ENCODE assay signal across 13 mouse cellular contexts in genomic region chr9:21135941-21136381, GRCm38 (mm10). TPM values are rescaled to one million over a fixed set of nuclear protein-coding genes. Genes with fewer than 3 reads are reported as not detected.
DNase-seq lines count a peak whose midpoint lies in the region; ATAC-seq and TF ChIP-seq lines count a peak whose summit lies in the region.
"Had no signal": no experiment of that assay in that cellular context is flagged by ENCODE, and none has a peak within 500 bp of the region (broad histone marks: within the 10 kb centered on the region; RNA-seq: fewer than 3 reads in every experiment).

No protein-coding gene starts in this region.

- H3K9me3 ChIP-seq in heart, embryonic 12.5 days (replicated peaks) = no peaks in the 10 kb centered on the region
- H3K9me3 ChIP-seq: hindbrain, embryonic 10.5 days; neural tube, embryonic 13.5 days had no signal

- H3K36me3 ChIP-seq in heart, embryonic 12.5 days = peaks cover 38% of the 10 kb centered on the region
- H3K36me3 ChIP-seq in spleen, adult 2 months (ENCODE audit: control insufficient read depth, insufficient read depth, low read length) = peaks cover 16% of the 10 kb centered on the region
- peaks cover 20% of the 10 kb centered on the region for H3K36me3 ChIP-seq in small intestine, adult 2 months (ENCODE audit: control insufficient read depth, insufficient read depth, low read length)

- no peak for TF ChIP-seq CTCF in spleen, adult 2 months (IDR thresholded peaks at IDR 0.05; ENCODE audit: extremely low read depth, insufficient read depth, insufficient read length, insufficient replicate concordance)
- no peak for TF ChIP-seq CTCF in embryonic fibroblast, embryonic 13.5 days (IDR thresholded peaks at IDR 0.05; ENCODE audit: borderline replicate concordance, insufficient read depth, low read length)
- TF ChIP-seq CTCF in small intestine, adult 2 months (IDR thresholded peaks at IDR 0.05; ENCODE audit: extremely low read depth, insufficient read length, insufficient replicate concordance, low read depth, low read length) = no peak

- no peak overlapping the region for H3K27ac ChIP-seq in heart, embryonic 12.5 days (ENCODE audit: poor library complexity, severe bottlenecking)
- H3K27ac ChIP-seq in spleen, adult 2 months (ENCODE audit: insufficient read depth, low read length) = peak overlapping the region; percentile 77
- H3K27ac ChIP-seq in embryonic fibroblast, embryonic 13.5 days (ENCODE audit: insufficient read depth, low read length) = peak overlapping the region; percentile 95
- H3K27ac ChIP-seq in small intestine, adult 2 months (ENCODE audit: insufficient read depth, low read depth, low read length) = peak overlapping the region; percentile 54
- H3K27ac ChIP-seq: hindbrain, embryonic 10.5 days; neural tube, embryonic 13.5 days had no signal

- no peak for DNase-seq in heart, postnatal 36 days
- no peak for DNase-seq in spleen, adult 2 months (ENCODE audit: low read depth in 1 of 2, low spot score in 2 of 2)
- DNase-seq in spleen, postnatal 10 days (ENCODE audit: low spot score in 2 of 2) = no peak
- DNase-seq in urinary bladder, postnatal 4 days (ENCODE audit: low spot score in 2 of 2) = no peak
- DNase-seq in left cerebral cortex, postnatal 36 days (ENCODE audit: low spot score in 2 of 2) = no peak
- DNase-seq: cerebellum, adult 9-11 months had no signal

- 0 out of 2 replicates have a peak overlapping the region, but pooled peaks have one; percentile 46 for H3K9ac ChIP-seq in heart, embryonic 12.5 days
- H3K9ac ChIP-seq: neural tube, embryonic 13.5 days had no signal

- no peak for ATAC-seq in heart, embryonic 12.5 days (ENCODE audit: insufficient number of reproducible peaks, low FRiP score)
- ATAC-seq: intestine, postnatal 0 days; midbrain, embryonic 16.5 days had no signal

- no peaks in the 10 kb centered on the region for H3K27me3 ChIP-seq in heart, embryonic 12.5 days (replicated peaks)
- H3K27me3 ChIP-seq in spleen, adult 2 months (ENCODE audit: control insufficient read depth, insufficient read depth, low read length) = no peaks in the 10 kb centered on the region
- no peaks in the 10 kb centered on the region for H3K27me3 ChIP-seq in small intestine, adult 2 months (ENCODE audit: control insufficient read depth, insufficient read depth, low read length)
- H3K27me3 ChIP-seq: neural tube, embryonic 13.5 days had no signal

- TF ChIP-seq POLR2A in spleen, adult 2 months (IDR thresholded peaks at IDR 0.05; ENCODE audit: low read depth, low read length) = no peak
- no peak for TF ChIP-seq POLR2A in embryonic fibroblast, embryonic 13.5 days (IDR thresholded peaks at IDR 0.05; ENCODE audit: low read depth, low read length)
- no peak for TF ChIP-seq POLR2A in small intestine, adult 2 months (IDR thresholded peaks at IDR 0.05; ENCODE audit: low read depth, low read length)

- H3K4me2 ChIP-seq in heart, embryonic 12.5 days = no peak overlapping the region
- H3K4me2 ChIP-seq: neural tube, embryonic 13.5 days had no signal

- 77% methylated on average over 1 of the region's 1 CpGs for WGBS in heart, embryonic 12.5 days
- WGBS in spleen, adult 2 months = 6% methylated on average over 1 of the region's 1 CpGs
- WGBS in small intestine, adult 2 months = 30% methylated on average over 1 of the region's 1 CpGs

- H3K4me1 ChIP-seq in heart, embryonic 12.5 days (replicated peaks) = peaks cover 24% of the 10 kb centered on the region
- H3K4me1 ChIP-seq in spleen, adult 2 months (ENCODE audit: control insufficient read depth, insufficient read depth, insufficient read length) = peaks cover 33% of the 10 kb centered on the region
- H3K4me1 ChIP-seq in embryonic fibroblast, embryonic 13.5 days (ENCODE audit: control insufficient read depth, insufficient read depth, low read length) = peaks cover 12% of the 10 kb centered on the region
- peaks cover 9% of the 10 kb centered on the region for H3K4me1 ChIP-seq in small intestine, adult 2 months (ENCODE audit: control insufficient read depth, insufficient read depth, insufficient read length, low read length)
- H3K4me1 ChIP-seq: neural tube, embryonic 13.5 days had no signal

- no peak overlapping the region for H3K4me3 ChIP-seq in heart, embryonic 12.5 days
- no peak overlapping the region; the same call in 1 of the 2 replicates for H3K4me3 ChIP-seq in spleen, adult 2 months (ENCODE audit: extremely low read depth, insufficient read depth, insufficient read length)
- H3K4me3 ChIP-seq in embryonic fibroblast, embryonic 13.5 days (ENCODE audit: insufficient read depth, low read length) = no peak overlapping the region
- H3K4me3 ChIP-seq in small intestine, adult 2 months (ENCODE audit: low read depth, low read length) = no peak overlapping the region
- H3K4me3 ChIP-seq: hindbrain, embryonic 10.5 days; neural tube, embryonic 13.5 days had no signal

- intact Hi-C loops in heart, postnatal 36 days (cut with DNase I) = loop anchor here (2.0 to 10.0 kb wide), 4 partner anchors 63 to 391 kb away; partner anchors contain the start of genes Fdx1l, Gm49373, Mrpl4 and Olfm2
- intact Hi-C loops in left cerebral cortex, postnatal 36 days (cut with DNase I) = no loop called here

RNA-seq across cellular contexts. Expression of gene Tyk2, which starts 4.9 kb away (rescaled TPM):
- 15.3 and 17.5 TPM in 2 replicates for polyA plus RNA-seq in heart, embryonic 12.5 days (2016; fragmentation: Nextera tagmentation; extraction: Ambion mirVana)
- total RNA-seq in heart, postnatal 36 days (2021) = 1 to 10 TPM; 8.2 to 9.6 TPM
- 46.1 and 52.2 TPM in 2 replicates for polyA plus RNA-seq in spleen, adult 2 months (2012; rRNA removed)
- polyA plus RNA-seq in embryonic fibroblast, embryonic 13.5 days (2011; ENCODE audit: insufficient read length, low read depth, missing spikeins) = 11.1 and 15.1 TPM in 2 replicates
- polyA plus RNA-seq in small intestine, adult 2 months (2012; rRNA removed) = 16.3 and 31.2 TPM in 2 replicates
- total RNA-seq in left cerebral cortex, postnatal 36 days (2021) = 10 to 100 TPM in 1 of 2 experiments, 1 to 10 TPM in 1; 9.1 to 15.3 TPM

RNA-seq across cellular contexts. Expression of gene Cdc37, which starts 13.8 kb away (rescaled TPM):
- 232 and 241 TPM in 2 replicates for polyA plus RNA-seq in heart, embryonic 12.5 days (2016; fragmentation: Nextera tagmentation; extraction: Ambion mirVana)
- 100 to 1,000 TPM; 157 to 165 TPM for total RNA-seq in heart, postnatal 36 days (2021)
- 39.5 and 44.7 TPM in 2 replicates for polyA plus RNA-seq in spleen, adult 2 months (2012; rRNA removed)
- 142 and 166 TPM in 2 replicates for polyA plus RNA-seq in embryonic fibroblast, embryonic 13.5 days (2011; ENCODE audit: insufficient read length, low read depth, missing spikeins)
- 14.4 and 24.9 TPM in 2 replicates for polyA plus RNA-seq in small intestine, adult 2 months (2012; rRNA removed)
- total RNA-seq in left cerebral cortex, postnatal 36 days (2021) = 100 to 1,000 TPM; 139 to 155 TPM

RNA-seq across cellular contexts. Expression of gene Pde4a, which starts 29.6 kb away (rescaled TPM):
- polyA plus RNA-seq in heart, embryonic 12.5 days (2016; fragmentation: Nextera tagmentation; extraction: Ambion mirVana) = 10.1 and 10.2 TPM in 2 replicates
- total RNA-seq in heart, postnatal 36 days (2021) = 10 to 100 TPM; 45.9 to 52.0 TPM
- polyA plus RNA-seq in spleen, adult 2 months (2012; rRNA removed) = 12.4 and 13.1 TPM in 2 replicates
- polyA plus RNA-seq in embryonic fibroblast, embryonic 13.5 days (2011; ENCODE audit: insufficient read length, low read depth, missing spikeins) = 14.7 and 20.6 TPM in 2 replicates
- 5.1 and 7.1 TPM in 2 replicates for polyA plus RNA-seq in small intestine, adult 2 months (2012; rRNA removed)
- 10 to 100 TPM; 94.8 to 98.7 TPM for total RNA-seq in left cerebral cortex, postnatal 36 days (2021)

RNA-seq across cellular contexts. Expression of gene Raver1, which starts 44.2 kb away (rescaled TPM):
- 62.9 and 67.7 TPM in 2 replicates for polyA plus RNA-seq in heart, embryonic 12.5 days (2016; fragmentation: Nextera tagmentation; extraction: Ambion mirVana)
- 10 to 100 TPM; 25.1 to 27.7 TPM for total RNA-seq in heart, postnatal 36 days (2021)
- polyA plus RNA-seq in spleen, adult 2 months (2012; rRNA removed) = 77.9 and 93.1 TPM in 2 replicates
- polyA plus RNA-seq in embryonic fibroblast, embryonic 13.5 days (2011; ENCODE audit: insufficient read length, low read depth, missing spikeins) = 34.2 and 40.8 TPM in 2 replicates
- polyA plus RNA-seq in small intestine, adult 2 months (2012; rRNA removed) = 34.2 and 90.8 TPM in 2 replicates
- 10 to 100 TPM; 26.1 to 29.0 TPM for total RNA-seq in left cerebral cortex, postnatal 36 days (2021)

RNA-seq across cellular contexts. Expression of gene Gm38431, which starts 44.2 kb away (rescaled TPM):
- 1.8 and 2.0 TPM in 2 replicates for polyA plus RNA-seq in heart, embryonic 12.5 days (2016; fragmentation: Nextera tagmentation; extraction: Ambion mirVana)
- 1 to 10 TPM in 1 of 2 experiments, under 1 TPM in 1; 0.51 to 1.9 TPM for total RNA-seq in heart, postnatal 36 days (2021)
- polyA plus RNA-seq in spleen, adult 2 months (2012; rRNA removed) = 5.2 and 18.8 TPM in 2 replicates
- polyA plus RNA-seq in embryonic fibroblast, embryonic 13.5 days (2011; ENCODE audit: insufficient read length, low read depth, missing spikeins) = 2.4 and 5.2 TPM in 2 replicates
- polyA plus RNA-seq in small intestine, adult 2 months (2012; rRNA removed) = 6.2 and 21.8 TPM in 2 replicates
- 1 to 10 TPM; 2.1 to 3.5 TPM for total RNA-seq in left cerebral cortex, postnatal 36 days (2021)
